Mouse (Mus musculus): ENCODE results near the gene Gbp6.
"Not testable (repeated sequence)": the region's sequence is repeated elsewhere in the genome, so short reads cannot be mapped to it uniquely, and the experiment has no call there.

GRCm38 (mm10) chr5:105236040-105236439 lies 57.5 kb downstream of the Gbp6 start:
- not testable (repeated sequence) for TF ChIP-seq CTCF, EP300 (IDR thresholded peaks at IDR 0.05; ENCODE audit: low read depth)
